Mouse (Mus musculus): ENCODE measurements around the gene Prdm10. TPM values are rescaled to one million over a fixed set of nuclear protein-coding genes. Genes with fewer than 3 reads are reported as not detected.

The Prdm10 gene
- polyA plus RNA-seq, 1 experiment, result 0.29 TPM

DNA sequence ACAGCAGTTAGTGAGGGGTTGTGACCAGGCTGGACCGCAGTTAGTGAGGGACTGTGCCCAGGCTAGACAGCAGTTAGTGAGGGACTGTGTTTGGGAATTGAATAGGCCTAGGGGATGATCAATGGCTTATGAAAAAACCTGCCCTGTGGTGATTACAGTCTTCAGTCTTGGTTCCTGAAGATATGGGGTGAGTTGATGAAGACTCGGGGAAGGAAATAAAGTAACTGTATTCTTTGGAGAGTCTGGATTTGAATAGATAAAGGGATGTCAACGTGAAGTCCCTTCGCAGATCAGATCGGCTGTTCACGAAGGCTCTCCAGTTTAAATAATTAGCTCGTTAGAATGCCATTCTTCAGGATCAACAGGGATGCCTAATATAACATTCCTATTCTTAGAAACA is 24.4 kb upstream of the Prdm10 start:
- peak overlapping the region; percentile 62 for H3K4me3 ChIP-seq (replicated peaks)

GRCm38 (mm10) chr9:31258237-31258636 is 22.1 kb upstream of the Prdm10 start:
- no peaks in the 10 kb centered on the region for H3K27me3 ChIP-seq (ENCODE audit: control insufficient read depth)
- H3K4me1 ChIP-seq (ENCODE audit: control insufficient read depth), result peaks cover 86% of the 10 kb centered on the region
- TF ChIP-seq GATA1 (IDR thresholded peaks at IDR 0.05; ENCODE audit: low read length) (no peak), TAL1 (IDR thresholded peaks at IDR 0.05; ENCODE audit: low read length) (no peak)
- no peak overlapping the region for H3K4me3 ChIP-seq (replicated peaks)
- peaks cover 2% of the 10 kb centered on the region; the same call in 1 of the 2 replicates for H3K36me3 ChIP-seq (ENCODE audit: control insufficient read depth)
- no peaks in the 10 kb centered on the region; the same call in 1 of the 2 replicates for H3K9me3 ChIP-seq (ENCODE audit: control insufficient read depth, low read length)

More for the DNA sequence above, 24.4 kb upstream of the Prdm10 start:
- no peak for TF ChIP-seq GATA1 (IDR thresholded peaks at IDR 0.05; ENCODE audit: low read length)
- TF ChIP-seq TAL1 (IDR thresholded peaks at IDR 0.05; ENCODE audit: low read length), result peak; percentile 39; the same call in 2 of the 3 replicates
- Histone ChIP-seq H3K36me3 (ENCODE audit: control insufficient read depth) (peaks cover 2% of the 10 kb centered on the region; the same call in 1 of the 2 replicates), H3K4me1 (ENCODE audit: control insufficient read depth) (peaks cover 91% of the 10 kb centered on the region), H3K27me3 (ENCODE audit: control insufficient read depth) (no peaks in the 10 kb centered on the region), H3K9me3 (ENCODE audit: control insufficient read depth, low read length) (no peaks in the 10 kb centered on the region)

- Histone ChIP-seq H3K9me3 (ENCODE audit: control insufficient read depth, low read length) (no peaks in the 10 kb centered on the region; the same call in 1 of the 2 replicates), H3K4me3 (replicated peaks) (no peak overlapping the region), H3K4me1 (ENCODE audit: control insufficient read depth) (peaks cover 68% of the 10 kb centered on the region), H3K27me3 (ENCODE audit: control insufficient read depth) (no peaks in the 10 kb centered on the region), H3K36me3 (ENCODE audit: control insufficient read depth) (peaks cover 4% of the 10 kb centered on the region; the same call in 1 of the 2 replicates)
- TF ChIP-seq TAL1 (IDR thresholded peaks at IDR 0.05; ENCODE audit: low read length), result no peak
These were observed 20.1 kb upstream of the Prdm10 start for GRCm38 (mm10) chr9:31260219-31260618.

- H3K4me1 ChIP-seq (ENCODE audit: control insufficient read depth), result peaks cover 58% of the 10 kb centered on the region
- H3K4me3 ChIP-seq (replicated peaks), result no peak overlapping the region
- TF ChIP-seq TAL1 (IDR thresholded peaks at IDR 0.05; ENCODE audit: low read length) (no peak), GATA1 (IDR thresholded peaks at IDR 0.05; ENCODE audit: low read length) (no peak)
- H3K36me3 ChIP-seq (ENCODE audit: control insufficient read depth), result peaks cover 4% of the 10 kb centered on the region; the same call in 1 of the 2 replicates
- H3K27me3 ChIP-seq (ENCODE audit: control insufficient read depth), result no peaks in the 10 kb centered on the region
- no peaks in the 10 kb centered on the region; the same call in 1 of the 2 replicates for H3K9me3 ChIP-seq (ENCODE audit: control insufficient read depth, low read length)
These were observed 17.9 kb upstream of the Prdm10 start for GRCm38 (mm10) chr9:31262226-31263105.

- Histone ChIP-seq H3K4me1 (ENCODE audit: control insufficient read depth) (peaks cover 47% of the 10 kb centered on the region), H3K27me3 (ENCODE audit: control insufficient read depth) (no peaks in the 10 kb centered on the region), H3K4me3 (replicated peaks) (no peak overlapping the region), H3K9me3 (ENCODE audit: control insufficient read depth, low read length) (no peaks in the 10 kb centered on the region; the same call in 1 of the 2 replicates), H3K36me3 (ENCODE audit: control insufficient read depth) (peaks cover 4% of the 10 kb centered on the region; the same call in 1 of the 2 replicates)
- no peak for TF ChIP-seq GATA1 (IDR thresholded peaks at IDR 0.05; ENCODE audit: low read length)
- no peak for TF ChIP-seq TAL1 (IDR thresholded peaks at IDR 0.05; ENCODE audit: low read length)
These were observed 14.2 kb upstream of the Prdm10 start for GRCm38 (mm10) chr9:31266013-31266659.

DNA sequence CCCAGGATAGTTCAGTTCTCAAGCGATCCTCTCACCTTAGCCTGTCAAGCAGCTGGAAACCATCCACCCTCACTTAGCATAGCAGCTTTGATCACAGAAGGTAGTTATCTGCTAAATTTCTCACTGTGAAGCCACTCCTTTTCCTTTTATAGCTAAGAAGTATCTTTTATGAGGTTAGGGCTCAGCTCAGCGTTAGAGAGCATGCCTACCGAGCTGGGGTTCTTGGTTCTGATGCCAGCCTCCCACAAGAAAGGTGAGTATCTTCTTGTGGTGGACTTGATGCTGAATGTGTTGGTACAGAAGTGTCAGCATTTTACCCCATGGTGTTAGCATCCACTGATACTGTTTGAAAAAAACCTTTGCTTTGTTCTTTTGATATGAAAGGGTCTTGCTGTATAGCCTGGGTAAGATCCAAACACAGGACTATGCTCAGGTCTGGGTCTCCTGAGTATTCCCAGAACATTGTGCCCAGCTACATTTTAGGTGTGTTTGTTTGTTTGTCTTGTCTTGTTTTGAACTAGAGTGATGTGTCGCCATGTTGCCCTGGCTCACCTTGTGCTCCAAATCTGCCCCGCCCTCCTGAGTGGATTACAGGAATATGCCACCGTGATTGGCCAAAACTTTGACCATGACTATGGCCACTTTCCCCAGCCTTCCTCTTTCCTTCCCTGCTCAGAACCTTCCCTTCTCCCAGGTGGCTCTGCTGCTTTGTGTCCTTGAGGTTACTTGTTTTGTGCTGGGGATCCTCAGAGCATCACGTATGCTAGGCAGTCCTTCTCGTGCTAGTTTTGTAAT is 8.9 kb upstream of the Prdm10 start:
- Histone ChIP-seq H3K27me3 (ENCODE audit: control insufficient read depth) (no peaks in the 10 kb centered on the region), H3K4me3 (replicated peaks) (no peak overlapping the region), H3K4me1 (ENCODE audit: control insufficient read depth) (peaks cover 64% of the 10 kb centered on the region), H3K9me3 (ENCODE audit: control insufficient read depth, low read length) (no peaks in the 10 kb centered on the region), H3K36me3 (ENCODE audit: control insufficient read depth) (peaks cover 2% of the 10 kb centered on the region; the same call in 1 of the 2 replicates)
- no peak for TF ChIP-seq TAL1 (IDR thresholded peaks at IDR 0.05; ENCODE audit: low read length)
- no peak for TF ChIP-seq GATA1 (IDR thresholded peaks at IDR 0.05; ENCODE audit: low read length)

DNA sequence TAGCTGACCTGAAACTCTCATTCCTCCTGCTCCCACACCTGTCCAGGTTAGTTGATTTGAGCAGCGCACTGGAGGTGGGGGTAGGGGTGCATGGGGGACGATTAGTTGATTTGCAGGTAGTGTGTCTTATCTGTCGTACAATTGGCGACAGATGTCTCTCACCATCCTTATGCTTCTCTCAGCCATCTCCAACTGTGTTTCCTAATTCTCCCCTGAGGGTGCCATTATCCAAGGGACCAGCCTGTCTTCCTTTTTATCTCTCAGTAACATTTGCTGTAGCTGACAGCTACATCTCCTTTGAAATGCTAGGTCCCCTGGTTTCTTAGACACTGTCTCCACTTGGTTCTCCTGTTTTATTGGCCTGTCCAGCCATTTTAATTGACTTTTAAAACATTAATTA is 8.2 kb upstream of the Prdm10 start:
- Histone ChIP-seq H3K36me3 (ENCODE audit: control insufficient read depth) (peaks cover 2% of the 10 kb centered on the region; the same call in 1 of the 2 replicates), H3K4me3 (replicated peaks) (peak overlapping the region; percentile 28), H3K27me3 (ENCODE audit: control insufficient read depth) (no peaks in the 10 kb centered on the region), H3K9me3 (ENCODE audit: control insufficient read depth, low read length) (no peaks in the 10 kb centered on the region), H3K4me1 (ENCODE audit: control insufficient read depth) (peaks cover 68% of the 10 kb centered on the region)
- TF ChIP-seq TAL1 (IDR thresholded peaks at IDR 0.05; ENCODE audit: low read length), result peak; percentile 82
- peak; percentile 68 for TF ChIP-seq GATA1 (IDR thresholded peaks at IDR 0.05; ENCODE audit: low read length)

DNA sequence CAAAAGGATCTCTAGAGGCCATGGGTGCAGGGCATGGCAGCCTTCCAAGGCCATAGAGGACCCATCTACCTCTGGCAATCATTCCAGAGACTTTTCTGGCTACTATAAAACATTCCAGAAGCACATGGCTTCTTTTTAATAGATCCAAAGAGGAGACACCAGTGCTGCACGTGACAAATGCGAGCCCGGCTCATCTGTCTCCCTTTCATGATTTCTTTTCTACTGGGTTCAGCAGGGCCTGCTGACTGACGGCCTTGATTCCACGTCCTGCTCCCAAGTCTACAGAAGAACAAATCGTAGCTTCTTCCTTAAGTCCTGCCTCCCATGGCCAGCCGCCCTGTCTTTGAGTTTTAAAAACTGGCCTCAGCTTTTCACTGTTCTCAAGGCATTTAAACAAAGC is 1.7 kb upstream of the Prdm10 start:
- Histone ChIP-seq H3K4me1 (ENCODE audit: control insufficient read depth) (peaks cover 76% of the 10 kb centered on the region), H3K9me3 (ENCODE audit: control insufficient read depth, low read length) (no peaks in the 10 kb centered on the region), H3K36me3 (ENCODE audit: control insufficient read depth) (peaks cover 12% of the 10 kb centered on the region), H3K27me3 (ENCODE audit: control insufficient read depth) (no peaks in the 10 kb centered on the region), H3K4me3 (replicated peaks) (no peak overlapping the region)
- TF ChIP-seq TAL1 (IDR thresholded peaks at IDR 0.05; ENCODE audit: low read length) (no peak), GATA1 (IDR thresholded peaks at IDR 0.05; ENCODE audit: low read length) (no peak)
